Mouse (Mus musculus) midbrain, postnatal 0 days (tissue): ENCODE results near the gene Dusp9. TPM values are rescaled to one million over a fixed set of nuclear protein-coding genes. Genes with fewer than 3 reads are reported as not detected.
A peak's percentile ranks its signal among the peaks of the same experiment; 100 is the strongest.

Experiments used
- ATAC-seq: fragments of 200-750 bp; cut with Nextera tagmentation; 2 replicates; pipeline ENCODE4 v1.8.0; 2017; ENCODE audit warnings: moderate number of reproducible peaks, mild to moderate bottlenecking, moderate TSS enrichment, moderate library complexity; ENCODE audit not compliant: low FRiP score
- DNase-seq: peaks from one replicate; pipeline ENCODE4 v3.0.0-alpha.2; 2015; ENCODE audit warnings: low spot score
- H3K27ac ChIP-seq: fragments of 300-500 bp; sonication (generic); 2 replicates; pipeline ENCODE4 v1.5.1; 2014; ENCODE audit warnings: low read depth, mild to moderate bottlenecking, low read length, mixed read lengths
- H3K27me3 ChIP-seq: fragments of 300-500 bp; sonication (generic); 2 replicates; pipeline ENCODE4 v1.6.1; 2014; ENCODE audit warnings: low read length, control low read depth, mixed read lengths; ENCODE audit not compliant: insufficient read depth
- H3K36me3 ChIP-seq: fragments of 300-500 bp; sonication (generic); 2 replicates; pipeline ENCODE4 v1.6.1; 2014; ENCODE audit warnings: low read length, control low read depth, mixed read lengths; ENCODE audit not compliant: insufficient read depth
- H3K4me1 ChIP-seq: fragments of 300-500 bp; sonication (generic); 2 replicates; pipeline ENCODE4 v1.6.1; 2014; ENCODE audit warnings: mild to moderate bottlenecking, control low read depth, antibody characterized with exemption, low read length, mixed read lengths; ENCODE audit not compliant: insufficient read depth
- H3K4me2 ChIP-seq: fragments of 300-500 bp; sonication (generic); 2 replicates; pipeline ENCODE4 v1.6.1; 2014; ENCODE audit warnings: low read depth, mild to moderate bottlenecking, low read length, mixed read lengths; ENCODE audit not compliant: poor library complexity, severe bottlenecking
- H3K4me3 ChIP-seq: fragments of 300-500 bp; sonication (generic); 2 replicates; pipeline ENCODE4 v1.5.1; 2014; ENCODE audit warnings: low read depth, mild to moderate bottlenecking, low read length, moderate library complexity
- H3K9ac ChIP-seq: fragments of 300-500 bp; sonication (generic); replicated peaks from 2 replicates; pipeline ENCODE4 v1.6.1; 2014; ENCODE audit warnings: mild to moderate bottlenecking, low read length, moderate library complexity, mixed read lengths; ENCODE audit not compliant: poor library complexity, severe bottlenecking
- H3K9me3 ChIP-seq: fragments of 300-500 bp; sonication (generic); 2 replicates; pipeline ENCODE4 v1.6.1; 2016; ENCODE audit warnings: low read length, control low read depth
- CTCF ChIP-seq: IDR thresholded peaks from 2 replicates; pipeline ENCODE4 v1.5.1; 2016; ENCODE audit warnings: antibody characterized with exemption, mild to moderate bottlenecking
- WGBS: fragments of 180-500 bp; shearing (Covaris S2); extraction: QIAGEN DNeasy Blood & Tissue Kit; methylation state at CpG from one replicate; pipeline ENCODE4 v1.1.7; 2014; 5-methylcytosine and 5-hydroxymethylcytosine counted together
- polyA plus RNA-seq: library from polyadenylated mRNA; unstranded; fragments of >200 nt; fragmentation: Nextera tagmentation; extraction: Ambion mirVana; gene quantifications from 2 replicates; pipeline ENCODE4 v1.2.1, GENCODE M21; 2015
- total RNA-seq: library from RNA; depleted of rRNA; stranded (reverse); fragments of >200 nt; gene quantifications from 2 replicates; pipeline ENCODE4 v1.2.3, GENCODE M21; 2014; rRNA removed

Gene Dusp9
- total and polyA plus RNA-seq, 2 experiments from 2014 or later: 0.68 to 2.1 TPM

DNA sequence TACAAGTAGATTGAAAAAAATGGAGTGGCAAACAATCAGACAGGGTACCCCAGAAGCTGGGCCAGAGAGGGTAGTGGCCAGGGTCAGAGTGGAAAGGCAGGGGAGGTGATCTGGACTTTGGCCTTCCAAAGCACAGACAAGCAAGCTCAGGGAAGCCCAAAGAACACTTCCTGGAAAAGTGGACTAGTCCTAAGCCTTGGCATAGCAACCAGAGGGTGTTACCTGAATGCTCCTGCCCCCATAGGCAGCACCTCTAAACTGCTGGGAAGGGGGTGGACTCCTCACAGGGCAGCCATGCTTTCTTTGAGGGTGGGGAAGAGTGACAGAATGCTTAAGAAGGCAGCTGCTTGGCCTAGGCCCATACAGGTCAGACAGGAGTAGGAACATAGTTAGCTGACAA lies 45.8 kb downstream of the Dusp9 start:
- Histone ChIP-seq H3K27me3 (no peaks in the 10 kb centered on the region), H3K9ac (no peak overlapping the region), H3K4me3 (no peak overlapping the region), H3K4me1 (no peaks in the 10 kb centered on the region), H3K36me3 (peaks cover 11% of the 10 kb centered on the region), H3K27ac (no peak overlapping the region), H3K4me2 (no peak overlapping the region), H3K9me3 (no peaks in the 10 kb centered on the region)
- no peak for TF ChIP-seq CTCF
- ATAC-seq (no peak), DNase-seq (no peak)

DNA sequence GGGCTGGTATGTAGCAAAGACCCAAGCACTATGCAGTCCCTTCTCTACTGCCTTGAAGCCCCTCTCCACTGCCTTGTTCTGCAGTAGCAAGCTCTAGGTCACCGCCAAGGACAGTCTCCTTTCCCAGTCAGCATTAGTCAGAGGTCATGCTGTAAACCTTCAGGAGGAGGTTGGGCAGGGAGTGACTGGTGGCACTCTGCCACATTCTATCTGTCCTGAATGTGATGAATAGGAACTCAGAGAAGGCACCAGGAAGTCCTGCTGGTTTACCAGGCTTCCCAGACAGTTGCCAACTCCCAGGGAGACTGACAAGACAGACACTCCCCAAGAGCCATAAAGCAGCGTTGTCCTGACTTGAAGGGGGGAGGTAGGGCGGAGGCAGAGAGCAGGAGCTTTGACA lies 46.4 kb downstream of the Dusp9 start:
- Histone ChIP-seq H3K9me3 (no peaks in the 10 kb centered on the region), H3K4me3 (no peak overlapping the region), H3K4me2 (no peak overlapping the region), H3K36me3 (peaks cover 5% of the 10 kb centered on the region; the same call in 1 of the 2 replicates), H3K9ac (no peak overlapping the region), H3K27me3 (no peaks in the 10 kb centered on the region), H3K27ac (no peak overlapping the region), H3K4me1 (no peaks in the 10 kb centered on the region)
- ATAC-seq (no peak), DNase-seq (no peak)
- WGBS: 87% methylated on average over 3 of the region's 3 CpGs
- TF ChIP-seq CTCF: no peak

DNA sequence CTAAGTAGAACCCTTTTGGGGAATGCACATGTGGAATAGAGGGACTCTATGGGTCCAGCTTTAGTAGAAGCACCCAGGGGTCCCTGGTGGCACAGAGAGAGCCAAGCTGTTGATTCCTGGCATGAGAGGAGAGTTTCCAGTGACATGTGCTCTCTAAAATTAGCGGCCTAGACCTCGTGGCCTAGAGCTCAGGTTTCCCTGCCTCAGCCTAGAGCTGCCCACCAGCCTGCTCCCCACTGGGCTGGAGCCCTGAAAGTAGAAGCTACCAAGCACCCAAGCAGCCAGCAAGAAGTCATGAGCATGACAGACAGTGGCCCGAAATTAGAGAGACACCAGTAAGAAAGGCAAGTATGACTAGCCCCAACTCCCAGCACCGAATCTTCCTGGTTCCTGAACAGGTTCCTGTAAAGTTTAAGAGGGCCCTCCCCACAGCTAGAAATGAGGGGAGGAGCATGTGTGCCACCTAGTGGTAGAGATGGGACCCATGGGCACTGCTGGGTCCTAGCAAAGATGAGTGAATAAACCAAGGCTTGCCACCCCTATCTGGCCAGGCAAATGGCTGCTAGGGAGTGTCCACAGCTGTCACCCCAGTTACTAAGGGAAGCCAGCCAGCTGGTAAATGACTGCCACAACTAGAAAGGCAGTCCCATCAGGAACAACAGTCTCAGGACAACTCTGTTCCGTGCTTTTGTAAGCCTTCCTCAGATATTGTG lies 51.9 kb downstream of the Dusp9 start:
- H3K27me3 ChIP-seq: no peaks in the 10 kb centered on the region
- ATAC-seq: no peak; the same call in 1 of the 2 replicates
- 84% methylated on average over 5 of the region's 5 CpGs for WGBS

More for the DNA sequence above, 51.9 kb downstream of the Dusp9 start:
- Histone ChIP-seq H3K4me1 (no peaks in the 10 kb centered on the region), H3K4me2 (no peak overlapping the region), H3K36me3 (no peaks in the 10 kb centered on the region), H3K4me3 (no peak overlapping the region), H3K9me3 (no peaks in the 10 kb centered on the region), H3K9ac (no peak overlapping the region), H3K27ac (no peak overlapping the region)
- DNase-seq: peak; percentile 28
- TF ChIP-seq CTCF: peak; percentile 72

Other genes with a start within 250 kb of the Dusp9 start
- gene Gm18336, start 240.7 kb upstream of the Dusp9 start, total RNA-seq: not detected in 2 replicates
- gene Gm18336, start 240.7 kb upstream of the Dusp9 start, polyA plus RNA-seq: 0.07 and 0.09 TPM in 2 replicates
- gene Zfp92, start 228.3 kb upstream of the Dusp9 start, total RNA-seq: 5.3 and 5.5 TPM in 2 replicates
- 1.5 and 2.1 TPM in 2 replicates for gene Zfp92, start 228.3 kb upstream of the Dusp9 start, polyA plus RNA-seq
- 1.3 TPM in 1 of 2 replicates, not detected in the other for gene Trex2, start 204.1 kb upstream of the Dusp9 start, total RNA-seq
- not detected in 2 replicates for gene Trex2, start 204.1 kb upstream of the Dusp9 start, polyA plus RNA-seq
- 30.7 and 34.7 TPM in 2 replicates for gene Haus7, start 180.4 kb upstream of the Dusp9 start, total RNA-seq
- 61.7 and 63.6 TPM in 2 replicates for gene Haus7, start 180.4 kb upstream of the Dusp9 start, polyA plus RNA-seq
- gene Bgn, start 155.8 kb upstream of the Dusp9 start, total RNA-seq: 43.9 and 44.6 TPM in 2 replicates
- 17.1 and 19.8 TPM in 2 replicates for gene Bgn, start 155.8 kb upstream of the Dusp9 start, polyA plus RNA-seq
- gene Atp2b3, start 136.3 kb upstream of the Dusp9 start, total RNA-seq: 40.4 and 41.9 TPM in 2 replicates
- 6.7 and 7.9 TPM in 2 replicates for gene Atp2b3, start 136.3 kb upstream of the Dusp9 start, polyA plus RNA-seq
- gene Pnck, start 20.7 kb downstream of the Dusp9 start, total RNA-seq: 89.4 and 136 TPM in 2 replicates
- 159 and 172 TPM in 2 replicates for gene Pnck, start 20.7 kb downstream of the Dusp9 start, polyA plus RNA-seq
- 49.5 and 69.4 TPM in 2 replicates for gene Slc6a8, start 33.7 kb downstream of the Dusp9 start, total RNA-seq
- 6.0 and 6.6 TPM in 2 replicates for gene Slc6a8, start 33.7 kb downstream of the Dusp9 start, polyA plus RNA-seq
- 48.7 and 58.1 TPM in 2 replicates for gene Bcap31, start 76.8 kb downstream of the Dusp9 start, total RNA-seq
- gene Bcap31, start 76.8 kb downstream of the Dusp9 start, polyA plus RNA-seq: 133 and 134 TPM in 2 replicates
- 16.7 and 19.2 TPM in 2 replicates for gene Abcd1, start 77.2 kb downstream of the Dusp9 start, total RNA-seq
- 7.9 and 9.0 TPM in 2 replicates for gene Abcd1, start 77.2 kb downstream of the Dusp9 start, polyA plus RNA-seq
- gene Plxnb3, start 117.7 kb downstream of the Dusp9 start, total RNA-seq: 1.5 and 4.0 TPM in 2 replicates
- gene Plxnb3, start 117.7 kb downstream of the Dusp9 start, polyA plus RNA-seq: 0.58 and 0.61 TPM in 2 replicates
- 0.09 and 0.49 TPM in 2 replicates for gene Srpk3, start 135.0 kb downstream of the Dusp9 start, total RNA-seq
- 2.1 and 2.4 TPM in 2 replicates for gene Srpk3, start 135.0 kb downstream of the Dusp9 start, polyA plus RNA-seq
- gene Idh3g, start 147.5 kb downstream of the Dusp9 start, total RNA-seq: 207 and 236 TPM in 2 replicates
- 218 and 245 TPM in 2 replicates for gene Idh3g, start 147.5 kb downstream of the Dusp9 start, polyA plus RNA-seq
- 99.8 and 115 TPM in 2 replicates for gene Ssr4, start 147.6 kb downstream of the Dusp9 start, total RNA-seq
- gene Ssr4, start 147.6 kb downstream of the Dusp9 start, polyA plus RNA-seq: 166 and 184 TPM in 2 replicates
- 196 and 242 TPM in 2 replicates for gene Pdzd4, start 185.6 kb downstream of the Dusp9 start, total RNA-seq
- 4.4 and 5.1 TPM in 2 replicates for gene Pdzd4, start 185.6 kb downstream of the Dusp9 start, polyA plus RNA-seq